Mouse (Mus musculus): ENCODE measurements around the gene Lingo3.

The Lingo3 gene

GRCm38 (mm10) chr10:80784302-80784701, 59.5 kb downstream of the Lingo3 start:
- no peak for DNase-seq (ENCODE audit: extremely low read depth, insufficient read length, low spot score)
